Mouse (Mus musculus) midbrain, embryonic 15.5 days (tissue): ENCODE data around the gene Chst15. TPM values are rescaled to one million over a fixed set of nuclear protein-coding genes. Genes with fewer than 3 reads are reported as not detected.
A peak's percentile ranks its signal among the peaks of the same experiment; 100 is the strongest.

Experiments
- ATAC-seq: fragments of 200-750 bp; cut with Nextera tagmentation; replicated peaks from 2 replicates; pipeline ENCODE4 v1.8.0; 2017; ENCODE audit warnings: moderate TSS enrichment
- H3K27ac ChIP-seq: fragments of 300-500 bp; sonication (generic); 2 replicates; pipeline ENCODE4 v1.5.1; 2015; ENCODE audit warnings: mild to moderate bottlenecking, inconsistent platforms
- H3K27me3 ChIP-seq: fragments of 300-500 bp; sonication (generic); replicated peaks from 2 replicates; pipeline ENCODE4 v1.6.1; 2015; ENCODE audit warnings: inconsistent platforms
- H3K36me3 ChIP-seq: fragments of 300-500 bp; sonication (generic); replicated peaks from 2 replicates; pipeline ENCODE4 v1.6.1; 2015; ENCODE audit warnings: inconsistent platforms
- H3K4me1 ChIP-seq: fragments of 300-500 bp; sonication (generic); 2 replicates; pipeline ENCODE4 v1.6.1; 2015; ENCODE audit warnings: inconsistent platforms
- H3K4me2 ChIP-seq: fragments of 300-500 bp; sonication (generic); 2 replicates; pipeline ENCODE4 v1.6.1; 2015; ENCODE audit warnings: inconsistent platforms, mild to moderate bottlenecking, moderate library complexity
- H3K4me3 ChIP-seq: fragments of 300-500 bp; sonication (generic); 2 replicates; pipeline ENCODE4 v1.5.1; 2015; ENCODE audit warnings: mild to moderate bottlenecking, inconsistent platforms
- H3K9ac ChIP-seq: fragments of 300-500 bp; sonication (generic); 2 replicates; pipeline ENCODE4 v1.6.1; 2015; ENCODE audit warnings: mild to moderate bottlenecking, inconsistent platforms
- H3K9me3 ChIP-seq: fragments of 300-500 bp; sonication (generic); 2 replicates; pipeline ENCODE4 v1.6.1; 2016; ENCODE audit warnings: inconsistent platforms
- WGBS: fragments of 180-500 bp; shearing (Covaris S2); methylation state at CpG from one replicate; pipeline ENCODE4 v1.1.7; 2015; ENCODE audit warnings: mixed read lengths; 5-methylcytosine and 5-hydroxymethylcytosine counted together
- polyA plus RNA-seq: library from polyadenylated mRNA; unstranded; fragments of >200 nt; fragmentation: Nextera tagmentation; extraction: Ambion mirVana; gene quantifications from 2 replicates; pipeline ENCODE4 v1.2.1, GENCODE M21; 2015

The Chst15 gene
- polyA plus RNA-seq, 1 experiment from 2014 or later = 13.5 TPM

- H3K4me1 ChIP-seq = peaks cover 5% of the 10 kb centered on the region; the same call in 1 of the 2 replicates
- no peak overlapping the region for H3K4me3 ChIP-seq
- H3K9ac ChIP-seq = no peak overlapping the region
- ATAC-seq = no peak
- H3K36me3 ChIP-seq = no peaks in the 10 kb centered on the region
- H3K27ac ChIP-seq = no peak overlapping the region
- no peaks in the 10 kb centered on the region for H3K9me3 ChIP-seq
- no peaks in the 10 kb centered on the region for H3K27me3 ChIP-seq
- WGBS = 61% methylated on average over 1 of the region's 1 CpGs
- H3K4me2 ChIP-seq = no peak overlapping the region
Measured at GRCm38 (mm10) chr7:132330179-132330578, 13.2 kb upstream of the Chst15 start.

- Histone ChIP-seq H3K27ac (no peak overlapping the region), H3K9ac (no peak overlapping the region), H3K9me3 (no peaks in the 10 kb centered on the region), H3K4me3 (no peak overlapping the region), H3K4me1 (peaks cover 5% of the 10 kb centered on the region; the same call in 1 of the 2 replicates), H3K4me2 (no peak overlapping the region), H3K27me3 (no peaks in the 10 kb centered on the region), H3K36me3 (no peaks in the 10 kb centered on the region)
- ATAC-seq = no peak
- 97% methylated on average over 1 of the region's 1 CpGs for WGBS
Measured at GRCm38 (mm10) chr7:132328648-132329047, 11.6 kb upstream of the Chst15 start.

- H3K27ac ChIP-seq = no peak overlapping the region
- no peak for ATAC-seq
Measured at GRCm38 (mm10) chr7:132325549-132326331, 8.7 kb upstream of the Chst15 start.

GRCm38 (mm10) chr7:132323430-132323829 lies 6.4 kb upstream of the Chst15 start:
- Histone ChIP-seq H3K4me2 (no peak overlapping the region), H3K9me3 (no peaks in the 10 kb centered on the region), H3K9ac (no peak overlapping the region), H3K27ac (no peak overlapping the region), H3K27me3 (no peaks in the 10 kb centered on the region), H3K4me3 (no peak overlapping the region), H3K4me1 (no peaks in the 10 kb centered on the region), H3K36me3 (no peaks in the 10 kb centered on the region)
- WGBS = 88% methylated on average over 5 of the region's 5 CpGs
- no peak for ATAC-seq

More at GRCm38 (mm10) chr7:132325549-132326331, 8.7 kb upstream of the Chst15 start:
- Histone ChIP-seq H3K4me1 (no peaks in the 10 kb centered on the region), H3K9me3 (no peaks in the 10 kb centered on the region), H3K36me3 (no peaks in the 10 kb centered on the region), H3K4me2 (no peak overlapping the region), H3K9ac (no peak overlapping the region), H3K27me3 (no peaks in the 10 kb centered on the region), H3K4me3 (no peak overlapping the region)
- WGBS = 73% methylated on average over 5 of the region's 5 CpGs

- 62% methylated on average over 2 of the region's 2 CpGs for WGBS
- no peak overlapping the region for H3K27ac ChIP-seq
- no peak overlapping the region for H3K4me3 ChIP-seq
- H3K9ac ChIP-seq = no peak overlapping the region
- H3K9me3 ChIP-seq = no peaks in the 10 kb centered on the region
- H3K36me3 ChIP-seq = no peaks in the 10 kb centered on the region
- no peak for ATAC-seq
- no peaks in the 10 kb centered on the region for H3K27me3 ChIP-seq
- H3K4me2 ChIP-seq = no peak overlapping the region
- H3K4me1 ChIP-seq = peaks cover 7% of the 10 kb centered on the region
Measured at GRCm38 (mm10) chr7:132321392-132321958, 4.4 kb upstream of the Chst15 start.

- under 1% methylated on average over 75 of the region's 79 CpGs for WGBS
- Histone ChIP-seq H3K9me3 (no peaks in the 10 kb centered on the region), H3K27me3 (no peaks in the 10 kb centered on the region), H3K36me3 (no peaks in the 10 kb centered on the region), H3K4me1 (peaks cover 23% of the 10 kb centered on the region), H3K4me3 (peak overlapping the region; percentile 87), H3K4me2 (peak overlapping the region; percentile 96), H3K9ac (peak overlapping the region; percentile 84), H3K27ac (peak overlapping the region; percentile 87)
- ATAC-seq = peak; percentile 80
Measured at GRCm38 (mm10) chr7:132316101-132317035, 660 bp downstream of the Chst15 start.

- ATAC-seq = peak; percentile 66
- Histone ChIP-seq H3K4me3 (peak overlapping the region; percentile 87), H3K4me2 (peak overlapping the region; percentile 96), H3K9me3 (no peaks in the 10 kb centered on the region), H3K36me3 (no peaks in the 10 kb centered on the region), H3K9ac (peak overlapping the region; percentile 84), H3K4me1 (peaks cover 27% of the 10 kb centered on the region), H3K27me3 (no peaks in the 10 kb centered on the region), H3K27ac (peak overlapping the region; percentile 87)
- 1% methylated on average over 47 of the region's 51 CpGs for WGBS
Measured at GRCm38 (mm10) chr7:132315149-132316091, 1.6 kb downstream of the Chst15 start.

GRCm38 (mm10) chr7:132312396-132312795 lies 4.6 kb downstream of the Chst15 start:
- Histone ChIP-seq H3K4me3 (no peak overlapping the region), H3K4me2 (no peak overlapping the region), H3K9me3 (no peaks in the 10 kb centered on the region), H3K9ac (no peak overlapping the region), H3K27ac (no peak overlapping the region), H3K4me1 (peaks cover 23% of the 10 kb centered on the region), H3K36me3 (no peaks in the 10 kb centered on the region), H3K27me3 (no peaks in the 10 kb centered on the region)
- 62% methylated on average over 8 of the region's 8 CpGs for WGBS
- no peak for ATAC-seq

GRCm38 (mm10) chr7:132308537-132309191 lies 8.4 kb downstream of the Chst15 start:
- Histone ChIP-seq H3K27me3 (no peaks in the 10 kb centered on the region), H3K9me3 (no peaks in the 10 kb centered on the region), H3K9ac (no peak overlapping the region), H3K27ac (no peak overlapping the region), H3K4me1 (peaks cover 13% of the 10 kb centered on the region; the same call in 1 of the 2 replicates), H3K4me2 (no peak overlapping the region), H3K36me3 (no peaks in the 10 kb centered on the region), H3K4me3 (no peak overlapping the region)
- WGBS = 75% methylated on average over 5 of the region's 5 CpGs
- no peak for ATAC-seq

- Histone ChIP-seq H3K27me3 (no peaks in the 10 kb centered on the region), H3K4me3 (no peak overlapping the region), H3K9ac (no peak overlapping the region), H3K9me3 (no peaks in the 10 kb centered on the region), H3K27ac (no peak overlapping the region), H3K4me2 (no peak overlapping the region), H3K4me1 (peaks cover 13% of the 10 kb centered on the region; the same call in 1 of the 2 replicates), H3K36me3 (no peaks in the 10 kb centered on the region)
- ATAC-seq = no peak
- 87% methylated on average over 6 of the region's 6 CpGs for WGBS
Measured at GRCm38 (mm10) chr7:132307722-132308271, 9.2 kb downstream of the Chst15 start.
